Mouse (Mus musculus): ENCODE results near the gene Dnah17. TPM values are rescaled to one million over a fixed set of nuclear protein-coding genes. Genes with fewer than 3 reads are reported as not detected.

The Dnah17 gene
- under 1 TPM; 0.03 to 0.11 TPM for total RNA-seq (2021)
- long read RNA-seq, experiment 1: 0 reads
- long read RNA-seq, experiment 2: 0 reads

DNA sequence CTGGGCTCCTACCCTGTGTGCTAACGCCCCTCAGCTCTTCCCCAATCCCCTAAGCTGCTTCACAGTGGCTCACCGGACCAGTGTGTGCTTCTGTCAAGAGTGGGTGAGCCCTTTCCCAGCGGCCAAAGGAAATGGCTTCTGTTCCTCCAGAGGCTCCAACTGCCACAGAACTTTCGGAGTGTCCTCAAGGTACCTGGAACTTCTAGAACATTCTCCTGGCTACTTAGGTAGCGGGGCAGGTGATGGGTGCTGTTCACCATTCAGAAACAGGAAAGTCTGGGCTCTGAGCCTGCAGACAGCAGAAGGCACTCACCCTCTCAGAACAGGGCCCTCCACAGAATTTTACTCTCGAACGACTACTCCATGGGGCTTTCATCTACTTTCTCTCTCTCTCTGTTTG is at the start of gene Dnah17:
Gene Dnah17, minus strand, starts transcription at position 101 of the 400 bp plus-strand sequence.
- no peak for DNase-seq

DNA sequence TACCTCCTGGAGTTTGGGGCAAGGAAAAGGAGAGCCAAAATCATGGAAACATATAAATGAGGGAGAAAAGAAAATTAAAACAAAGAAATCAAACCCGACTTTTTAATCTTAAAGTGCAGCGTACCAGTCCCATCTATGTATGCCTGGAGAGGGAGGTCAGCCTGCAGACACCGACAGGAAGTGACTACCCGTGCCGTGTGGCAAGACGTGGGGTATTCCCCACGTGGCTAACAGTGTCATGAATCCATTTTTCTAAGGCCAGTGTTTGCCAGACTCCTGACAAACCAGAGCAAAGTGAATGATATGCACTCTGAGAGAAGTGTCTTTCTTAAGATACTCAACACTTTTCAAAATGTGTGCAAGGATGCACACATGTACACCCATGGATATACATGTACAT is 49.8 kb upstream of the Dnah17 start:
- no peak for DNase-seq

DNA sequence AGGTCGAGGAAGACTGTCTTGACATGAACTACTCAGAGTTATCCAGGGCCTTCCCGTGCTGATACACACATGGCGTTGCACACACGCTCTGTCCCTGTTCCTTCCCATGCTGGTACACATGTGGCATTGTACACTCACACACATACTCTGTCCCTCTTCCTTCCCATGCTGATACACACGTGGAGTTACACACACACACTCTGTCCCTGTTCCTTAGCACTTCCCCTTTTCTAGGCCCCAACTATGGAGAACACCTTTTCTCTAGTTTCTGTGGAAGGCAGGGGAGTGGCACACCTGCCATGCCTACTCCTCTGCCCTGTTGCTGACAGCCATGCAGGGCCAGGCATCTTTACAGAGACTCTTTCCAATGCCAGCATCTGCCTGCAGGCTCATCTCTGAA is 47.8 kb upstream of the Dnah17 start:
- no peak for DNase-seq

DNA sequence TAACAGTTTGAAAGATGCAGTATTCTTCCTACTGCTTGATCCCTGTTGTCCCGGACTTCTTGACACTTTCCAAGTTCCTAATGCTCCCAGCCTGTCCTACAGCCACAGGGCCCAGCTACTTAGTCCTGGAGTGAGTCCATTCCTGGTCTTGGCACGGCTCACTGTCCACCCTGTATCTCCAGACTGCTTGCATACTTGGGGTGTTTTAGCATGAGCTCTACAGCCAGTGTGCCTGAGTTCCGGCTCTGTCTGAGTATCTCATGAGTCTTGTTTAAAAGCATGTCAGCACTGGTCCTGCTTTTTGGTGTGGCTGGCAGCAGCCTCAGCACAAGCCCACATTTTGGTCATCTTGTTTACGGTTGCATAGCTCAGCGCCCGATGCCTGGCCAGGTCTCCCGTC is 44.3 kb upstream of the Dnah17 start:
- DNase-seq: no peak

DNA sequence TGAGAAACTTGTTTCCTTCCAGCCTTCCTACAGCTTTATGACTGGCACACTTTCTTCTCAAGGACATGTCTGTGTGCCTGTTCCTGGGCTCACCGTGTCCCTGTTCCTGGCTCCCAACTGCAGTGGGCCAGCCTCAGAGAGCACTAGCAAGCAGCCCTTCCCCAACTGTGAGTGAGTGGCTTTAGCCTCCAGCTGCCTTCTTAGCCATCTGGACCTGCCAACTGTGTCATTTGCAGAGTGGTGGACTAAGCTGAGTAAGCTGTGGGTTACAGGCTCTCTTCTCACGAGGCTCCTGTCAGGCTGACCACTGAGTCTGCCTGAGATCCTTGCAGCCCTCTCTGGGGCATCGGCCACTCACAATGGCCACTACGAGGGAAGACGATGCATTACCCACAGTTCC is 42.3 kb upstream of the Dnah17 start:
- DNase-seq: no peak

DNA sequence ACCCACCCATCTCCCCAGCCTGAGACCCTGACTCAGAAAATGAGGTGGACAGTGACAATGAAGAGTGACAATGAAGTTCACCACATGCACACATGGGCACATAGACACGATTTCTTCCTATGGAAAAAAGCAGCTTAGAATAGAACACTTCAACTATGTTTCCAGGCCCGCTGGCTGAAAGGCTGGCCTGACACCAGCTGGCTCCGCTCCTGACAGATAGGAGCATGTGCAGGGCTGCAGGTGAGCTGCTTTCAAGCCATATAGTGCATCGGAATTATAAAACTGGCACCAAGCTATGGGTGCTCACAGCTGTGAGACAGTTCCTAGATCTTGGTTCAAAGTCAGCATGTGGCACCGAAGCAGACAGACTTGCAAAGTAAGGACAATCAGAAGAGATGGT is 39.9 kb upstream of the Dnah17 start:
- DNase-seq: no peak

DNA sequence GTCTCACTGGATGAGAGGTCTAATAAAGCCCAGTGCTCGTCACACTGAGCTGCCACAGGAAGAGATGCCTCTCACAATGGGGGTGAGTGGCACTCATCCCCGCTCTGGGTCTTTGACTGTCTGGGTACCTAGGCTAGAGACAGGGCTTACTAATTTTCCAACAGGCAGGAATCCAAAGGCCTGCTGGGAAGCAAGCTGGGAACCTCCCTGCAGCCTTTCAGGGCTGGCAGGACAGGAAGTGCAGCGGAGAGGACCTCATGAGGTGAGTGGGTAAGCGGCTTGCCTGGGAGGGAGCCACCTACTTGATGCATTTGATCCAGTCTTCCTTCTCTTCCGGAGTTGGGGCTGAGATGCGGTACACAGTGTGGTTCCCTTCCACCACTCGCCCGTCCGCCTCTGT is 38.3 kb upstream of the Dnah17 start:
- DNase-seq: no peak

DNA sequence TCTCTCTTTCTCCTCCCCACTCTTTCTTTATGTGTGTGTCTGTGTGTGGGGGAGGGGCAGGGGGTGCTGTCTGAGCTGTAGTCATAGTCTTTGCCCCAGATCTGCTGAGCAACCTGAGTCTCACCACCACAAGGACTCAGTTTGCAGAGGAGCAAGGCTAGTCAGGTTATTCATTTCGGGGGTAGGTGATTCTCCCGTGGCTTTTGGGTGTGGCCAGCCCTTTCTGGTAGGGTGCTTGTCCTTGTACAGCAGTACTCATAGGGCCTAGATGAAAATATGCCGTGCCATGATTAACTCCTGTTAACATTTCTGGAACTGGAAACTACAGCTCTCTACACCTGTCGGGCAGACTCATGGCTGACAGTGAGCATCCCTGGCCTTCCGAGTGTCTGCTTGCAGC is 36.2 kb upstream of the Dnah17 start:
- DNase-seq: no peak

DNA sequence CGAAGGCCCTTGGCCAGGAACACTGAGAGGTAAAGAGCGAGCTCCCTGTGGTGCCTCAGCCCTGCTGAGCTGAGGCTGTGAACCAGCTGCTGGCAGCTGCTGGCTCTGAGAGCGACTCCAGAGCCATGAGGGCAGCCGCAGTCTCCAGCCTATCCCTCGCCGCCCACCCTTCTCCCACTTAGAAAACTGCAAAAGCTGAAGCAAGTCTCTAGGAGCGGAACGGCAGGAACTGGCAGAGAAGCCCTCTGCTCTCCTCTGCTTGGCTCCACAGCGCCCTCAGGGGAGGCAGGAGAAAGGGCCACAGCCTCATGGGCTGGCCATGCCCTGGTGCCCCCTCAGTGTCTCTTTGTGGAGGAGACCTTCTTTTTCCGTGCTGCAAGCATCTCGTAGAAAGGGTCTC is 35.2 kb upstream of the Dnah17 start:
- DNase-seq: no peak

DNA sequence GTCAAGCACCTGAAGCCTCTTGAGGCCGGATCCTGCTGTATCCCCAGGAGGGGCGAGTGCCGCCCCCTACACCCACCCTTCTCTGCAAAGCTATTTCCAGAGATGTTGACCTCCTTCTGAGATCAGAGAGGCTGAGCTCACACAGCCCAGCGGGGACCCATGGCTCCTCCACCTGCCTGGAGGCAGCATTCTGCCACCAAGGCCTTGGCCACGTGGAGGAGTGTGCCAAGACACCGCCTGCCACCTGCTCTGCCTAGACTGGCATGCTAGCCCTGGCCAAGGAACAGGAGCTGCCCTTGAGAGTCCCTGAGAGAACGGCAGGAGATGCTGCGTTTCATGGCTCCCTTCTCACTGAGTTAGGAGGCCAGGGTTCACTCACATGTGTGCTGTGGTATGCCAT is 34.1 kb upstream of the Dnah17 start:
- DNase-seq: peak; percentile 30

DNA sequence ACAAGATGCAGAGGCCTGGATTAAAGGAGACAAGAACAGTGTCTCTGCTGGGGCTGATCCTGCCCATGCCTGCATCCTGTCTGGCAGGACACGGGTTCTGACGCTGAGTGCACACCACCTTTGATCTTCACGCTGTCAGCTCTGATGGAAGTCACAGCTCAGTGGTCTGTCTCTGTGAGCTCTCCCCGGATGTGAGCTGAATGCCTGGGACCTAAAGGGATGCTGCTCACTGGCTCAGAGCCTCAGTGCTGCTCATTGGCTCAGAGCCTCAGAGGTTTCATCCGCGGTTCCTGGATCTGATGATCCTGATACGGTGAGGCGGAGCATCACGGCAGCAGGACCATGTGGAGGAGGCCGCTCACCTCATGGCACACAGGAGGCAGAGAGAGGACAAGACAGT is 31.8 kb upstream of the Dnah17 start:
- DNase-seq: no peak

DNA sequence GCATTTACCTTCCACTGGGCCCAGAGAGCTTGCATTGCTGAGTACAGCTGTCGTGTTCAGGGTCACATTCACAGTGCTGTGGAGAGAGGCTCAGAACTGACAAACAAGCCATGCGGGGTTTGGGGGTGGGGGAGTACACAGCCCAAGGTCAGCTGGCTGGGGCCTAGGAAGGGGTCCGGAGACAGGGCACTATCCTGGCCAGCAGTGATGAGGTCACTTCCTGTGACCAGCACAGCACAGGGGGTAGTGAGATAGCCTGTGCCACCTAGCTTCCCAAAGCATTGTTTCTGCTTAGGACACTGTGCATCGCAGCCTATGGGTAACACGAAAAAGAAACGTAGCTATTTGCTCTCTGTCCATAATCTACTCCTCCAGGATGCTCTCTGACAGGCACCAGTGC is 30.8 kb upstream of the Dnah17 start:
- no peak for DNase-seq

DNA sequence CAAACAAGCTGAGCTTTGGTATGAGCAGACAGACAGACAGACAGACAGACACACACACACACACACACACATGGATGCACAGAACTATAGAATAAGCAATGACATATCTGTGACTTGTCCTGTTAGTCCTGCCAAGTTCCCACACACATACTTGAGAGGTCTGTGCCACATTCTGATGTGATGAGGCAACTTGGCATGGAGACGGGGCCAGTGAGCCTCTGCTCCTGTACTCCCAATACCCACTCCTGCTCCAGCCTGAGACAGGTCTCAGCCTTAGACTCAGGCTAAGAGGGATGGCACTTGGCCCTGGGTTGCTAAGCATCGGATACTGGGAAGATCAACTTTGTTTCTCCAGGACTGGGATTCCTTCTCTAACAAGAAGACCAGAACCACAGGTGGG is 30.3 kb upstream of the Dnah17 start:
- DNase-seq: no peak

DNA sequence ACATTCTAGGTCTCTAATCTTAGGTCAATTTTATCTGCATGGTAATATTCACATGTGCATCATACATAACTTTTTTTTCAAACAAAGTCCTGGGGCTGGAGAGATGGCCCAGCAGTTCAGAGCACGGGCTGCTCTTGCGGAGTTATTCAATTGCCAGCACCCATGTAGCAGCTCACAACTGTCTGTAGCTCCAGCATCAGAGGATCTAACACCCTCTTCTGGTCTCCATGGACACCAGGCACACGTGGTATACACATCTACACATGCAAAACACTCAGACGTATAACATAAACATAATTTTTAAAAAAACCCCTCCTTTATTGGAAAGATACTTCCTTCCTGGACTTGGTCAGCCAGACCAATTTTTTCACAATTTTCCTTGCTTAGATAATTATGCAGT is 28.3 kb upstream of the Dnah17 start:
- no peak for DNase-seq

DNA sequence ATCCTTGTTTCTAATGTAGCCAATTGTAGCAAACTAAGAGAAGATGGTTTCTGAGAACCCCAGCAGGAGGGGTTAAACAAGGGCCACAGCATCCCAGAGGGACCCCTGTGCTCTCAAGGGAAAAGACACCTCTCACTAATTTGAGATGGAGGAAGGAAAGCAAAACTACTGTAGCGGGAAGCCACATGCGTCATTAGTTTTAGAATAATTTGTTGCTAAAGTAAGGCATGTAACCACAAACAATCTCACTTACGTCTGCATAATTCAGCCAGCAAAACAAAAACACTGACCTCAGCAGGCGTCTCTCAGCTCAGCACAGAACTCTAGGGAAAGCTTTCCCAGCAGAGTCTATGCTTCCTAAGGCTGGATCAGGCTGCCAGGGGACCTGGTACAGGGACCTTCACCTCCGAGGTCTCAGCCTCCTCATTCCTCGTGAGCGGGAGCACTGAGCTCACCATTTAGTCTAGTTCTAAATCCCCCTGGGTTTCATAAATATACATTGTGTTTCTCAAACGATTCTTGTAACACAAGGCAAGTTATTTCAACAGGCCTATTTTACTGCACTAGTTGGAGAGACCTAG is 26.1 kb upstream of the Dnah17 start:
- no peak for DNase-seq

DNA sequence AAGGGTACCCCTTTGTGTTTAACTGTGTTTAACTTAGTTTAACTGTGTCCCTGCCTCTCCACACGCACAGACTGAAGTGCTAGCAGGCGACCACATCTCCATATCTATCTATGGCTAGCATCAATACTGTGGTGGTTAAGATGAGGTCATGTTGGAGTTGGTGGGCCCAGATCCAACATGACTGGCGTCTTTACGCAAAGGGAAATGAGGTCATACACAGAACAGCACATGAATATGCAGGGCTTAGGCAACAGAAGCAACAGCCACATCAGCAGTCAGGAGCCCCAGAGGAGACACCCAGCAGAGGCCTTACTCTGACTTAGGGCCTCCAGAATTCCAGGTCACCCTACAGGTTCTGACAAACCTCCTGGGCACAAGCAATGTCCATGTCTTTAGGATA is 22.5 kb upstream of the Dnah17 start:
- DNase-seq: no peak

DNA sequence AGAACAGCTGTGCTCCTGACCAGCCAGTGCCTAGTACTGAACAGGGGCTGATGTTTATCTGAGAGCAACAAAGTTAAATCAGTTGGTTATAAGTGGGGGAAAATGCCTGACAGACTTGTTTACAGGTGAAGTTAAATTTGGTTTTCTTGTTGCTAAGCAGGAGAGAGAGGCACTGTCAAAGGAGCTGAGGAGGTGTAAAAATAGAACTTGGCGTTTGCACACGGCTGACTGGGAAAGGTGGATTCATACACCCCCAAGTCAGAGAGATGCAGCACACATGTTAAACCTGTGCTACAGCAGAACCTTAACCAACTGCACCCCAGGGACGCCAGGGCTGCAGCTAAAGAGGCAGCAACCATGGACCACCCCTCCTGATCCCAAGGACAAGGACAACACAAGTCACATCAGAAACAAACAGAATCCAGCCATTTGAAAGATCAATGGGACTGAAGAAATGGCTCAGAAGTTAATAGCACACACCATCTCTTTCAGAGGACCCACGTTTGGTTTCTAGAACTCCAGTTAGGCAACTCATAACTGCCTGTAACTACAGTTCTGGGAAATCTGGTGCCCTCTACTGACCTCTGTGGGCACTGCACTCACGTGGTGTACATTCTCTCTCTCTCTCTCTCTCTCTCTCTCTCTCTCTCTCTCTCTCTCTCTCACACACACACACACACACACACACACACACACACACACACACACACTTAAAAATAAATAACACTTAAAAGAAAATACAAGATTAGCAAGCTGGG is 21.2 kb upstream of the Dnah17 start:
- DNase-seq: no peak

DNA sequence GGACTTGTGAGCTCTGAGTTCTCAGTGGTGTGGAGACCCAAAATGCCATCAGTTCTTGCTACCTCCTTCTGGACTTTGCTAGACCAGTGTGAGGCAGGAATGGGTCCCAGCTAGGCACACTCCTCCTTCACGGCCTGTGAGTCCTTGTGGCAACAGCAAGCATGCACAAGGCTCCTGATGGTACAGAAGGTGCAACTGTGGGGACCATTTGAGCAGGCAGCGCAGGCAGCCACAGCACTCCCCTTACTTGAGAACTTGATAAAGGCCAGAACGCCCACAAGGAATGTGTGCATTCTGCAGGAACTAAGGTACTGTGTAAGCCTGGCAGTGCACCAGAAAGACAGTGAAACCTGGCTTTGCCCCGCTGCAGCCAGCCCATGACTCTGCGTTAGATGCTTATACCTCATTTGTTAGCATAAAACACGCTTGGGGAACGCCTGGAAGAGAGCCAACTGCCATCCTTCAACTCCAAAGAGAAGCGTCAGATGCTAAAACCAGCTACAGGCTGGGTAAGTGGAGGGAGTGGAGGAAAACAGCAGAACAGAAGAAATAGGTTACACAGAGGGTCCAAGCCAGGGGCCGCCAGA is 19.8 kb upstream of the Dnah17 start:
- DNase-seq: no peak

DNA sequence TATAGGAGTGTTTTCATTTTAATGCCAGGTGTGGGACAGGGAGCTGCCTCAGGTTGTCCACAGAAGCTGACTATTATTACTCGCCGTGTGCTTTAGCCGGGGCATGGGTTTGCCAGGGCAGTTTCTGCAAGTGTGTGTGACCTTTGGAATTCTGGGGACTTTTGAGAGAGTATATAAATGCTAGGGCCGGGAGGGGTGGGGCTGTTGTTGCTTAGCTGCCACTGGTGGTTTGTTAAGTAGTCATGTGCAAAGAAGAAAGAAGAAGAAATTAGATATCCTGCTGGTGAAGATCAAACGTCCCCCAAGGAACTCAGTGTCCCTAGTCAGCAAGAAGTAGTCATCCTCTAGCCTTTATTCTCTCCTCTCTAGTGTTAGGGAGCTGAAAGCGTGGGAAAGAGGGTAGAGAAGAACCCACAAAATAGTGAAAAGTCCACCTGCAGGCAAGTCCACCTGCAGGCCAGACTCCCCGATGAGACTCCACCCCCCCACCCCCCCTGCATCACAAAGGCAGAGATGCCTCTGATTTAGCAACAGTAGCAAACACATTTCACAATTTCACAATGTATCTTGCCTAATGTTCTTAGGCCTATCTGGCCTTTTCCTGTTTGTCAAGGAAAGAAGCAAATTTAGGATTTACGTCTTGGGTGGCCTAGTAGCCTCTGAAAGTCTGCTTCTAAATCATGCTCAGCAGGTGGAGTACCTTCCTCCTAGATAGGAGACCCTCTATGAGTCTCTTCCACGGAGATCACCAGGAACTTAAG is 17.6 kb upstream of the Dnah17 start:
- no peak for DNase-seq

DNA sequence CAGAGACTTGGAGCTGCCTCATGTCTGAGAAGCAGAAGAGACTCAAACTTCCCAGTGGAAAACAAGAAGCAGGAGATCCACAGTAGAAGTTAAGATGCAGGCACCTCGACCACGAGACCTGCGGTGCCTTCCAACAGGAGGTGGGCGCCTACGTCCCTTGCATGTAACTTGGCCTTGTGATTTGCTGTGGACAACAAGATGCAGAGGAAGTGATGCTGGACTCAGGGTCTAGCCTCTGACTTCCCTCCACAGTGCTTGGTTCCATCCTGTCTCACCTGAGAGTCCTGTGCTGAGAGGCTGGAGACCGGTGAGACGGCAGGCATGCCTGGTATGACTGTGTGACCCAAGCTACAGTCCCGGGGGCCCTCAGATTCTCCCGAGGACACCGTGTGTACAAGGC is 16.0 kb upstream of the Dnah17 start:
- no peak for DNase-seq

DNA sequence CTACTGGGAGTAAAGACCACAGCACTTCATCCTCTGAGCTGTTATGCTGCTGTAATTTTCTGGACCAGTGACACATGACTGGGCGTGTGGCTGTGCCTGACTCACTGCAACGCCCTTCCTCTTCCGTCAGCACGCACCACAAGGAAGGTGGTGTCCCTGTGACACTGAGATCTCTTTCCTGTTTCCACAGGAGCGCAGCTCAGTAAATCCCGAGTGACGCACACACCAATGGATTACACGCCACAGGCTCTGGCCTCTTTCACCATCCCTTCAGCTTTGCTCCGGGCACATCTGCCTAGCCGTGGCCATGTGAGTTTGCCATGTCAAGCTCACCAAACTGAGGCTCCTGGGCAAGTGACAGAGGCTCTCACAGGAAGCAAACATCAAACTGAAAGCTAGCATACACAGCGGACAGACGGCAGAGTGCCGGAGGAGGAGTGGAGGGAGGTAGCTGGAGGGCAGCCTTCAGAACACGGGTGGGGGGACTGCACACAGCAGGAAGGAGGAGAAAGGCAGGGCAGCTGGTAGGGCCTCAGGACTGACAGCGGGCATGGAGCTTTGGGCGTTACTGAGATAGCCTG is 15.4 kb upstream of the Dnah17 start:
- DNase-seq: peak; percentile 67

DNA sequence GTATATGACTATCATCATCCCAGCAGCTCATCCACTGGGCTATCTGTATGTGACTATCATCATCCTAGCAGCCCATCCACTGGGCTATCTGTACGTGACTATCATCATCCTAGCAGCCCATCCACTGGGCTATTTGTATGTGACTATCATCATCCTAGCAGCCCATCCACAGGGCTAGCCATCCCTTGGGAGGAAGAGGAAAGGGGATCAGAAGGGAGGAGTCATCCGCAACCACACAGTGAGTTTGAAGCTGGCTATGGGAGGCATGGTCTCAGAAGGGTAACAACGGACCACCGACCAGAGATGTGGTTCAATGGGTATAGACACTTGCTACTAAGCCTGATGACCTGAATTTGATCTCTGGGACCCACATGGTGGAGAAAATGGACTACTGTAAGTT is 14.7 kb upstream of the Dnah17 start:
- no peak for DNase-seq

DNA sequence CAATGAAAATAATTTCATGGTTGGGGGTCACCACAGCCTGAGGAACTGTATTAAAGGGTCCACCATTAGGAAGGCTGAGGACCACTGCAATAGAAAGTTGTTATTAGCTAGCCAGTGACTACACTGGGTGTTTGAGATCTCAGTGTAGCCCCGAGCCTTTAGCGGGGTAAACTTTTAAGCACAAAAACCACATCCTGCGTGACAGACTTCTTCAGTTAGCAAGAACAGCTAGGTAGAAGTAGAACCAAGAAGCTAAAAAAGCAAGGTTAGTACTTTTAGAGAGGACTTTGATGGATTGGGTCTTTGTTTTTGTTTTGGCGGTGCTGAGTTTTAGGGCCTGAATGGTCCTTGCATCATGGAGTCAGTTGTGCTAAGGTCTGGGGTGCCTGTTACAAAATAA is 13.3 kb upstream of the Dnah17 start:
- DNase-seq: no peak
